Mouse (Mus musculus): ENCODE data around the gene Zfp326.

GRCm38 (mm10) chr5:105925568-105926255 lies 49.3 kb downstream of the Zfp326 start:
- TF ChIP-seq CTCF (IDR thresholded peaks at IDR 0.05; ENCODE audit: low read depth, low read length), result 0 out of 2 replicates have a peak, but pooled peaks have one; percentile 19
- no peak for TF ChIP-seq GATA1 (IDR thresholded peaks at IDR 0.05; ENCODE audit: borderline replicate concordance, low read length)

Data from G1E (cell line).